Mouse (Mus musculus) embryonic facial prominence, embryonic 12.5 days (tissue): ENCODE data around the gene Banf1. TPM values are rescaled to one million over a fixed set of nuclear protein-coding genes. Genes with fewer than 3 reads are reported as not detected.

Experiments used
- polyA plus RNA-seq: library from polyadenylated mRNA; unstranded; fragments of >200 nt; fragmentation: Nextera tagmentation; extraction: Ambion mirVana; gene quantifications from 2 replicates; pipeline ENCODE4 v1.2.1, GENCODE M21; 2016

The Banf1 gene
- polyA plus RNA-seq, 1 experiment from 2014 or later: 384 TPM

Other genes starting within 250 kb of the Banf1 start
- 30.6 and 35.3 TPM in 2 replicates for gene Klc2, start 248.6 kb downstream of the Banf1 start, polyA plus RNA-seq
- gene Pacs1, start 94.0 kb downstream of the Banf1 start, polyA plus RNA-seq: 31.3 and 32.2 TPM in 2 replicates
- gene Sf3b2, start 71.7 kb downstream of the Banf1 start, polyA plus RNA-seq: 386 and 406 TPM in 2 replicates
- 8.1 and 8.5 TPM in 2 replicates for gene Gal3st3, start 68.8 kb downstream of the Banf1 start, polyA plus RNA-seq
- gene Catsper1, start 31.4 kb downstream of the Banf1 start, polyA plus RNA-seq: not detected in 2 replicates
- gene Cst6, start 17.6 kb downstream of the Banf1 start, polyA plus RNA-seq: 0.52 and 1.3 TPM in 2 replicates
- 63.5 and 66.8 TPM in 2 replicates for gene Eif1ad, start 427 bp downstream of the Banf1 start, polyA plus RNA-seq
- gene Sart1, start 21.5 kb upstream of the Banf1 start, polyA plus RNA-seq: 98.9 and 107 TPM in 2 replicates
- 0.45 and 0.55 TPM in 2 replicates for gene Tsga10ip, start 35.4 kb upstream of the Banf1 start, polyA plus RNA-seq
- gene Drap1, start 57.8 kb upstream of the Banf1 start, polyA plus RNA-seq: 303 and 323 TPM in 2 replicates
- 67.2 and 67.9 TPM in 2 replicates for gene AI837181, start 58.0 kb upstream of the Banf1 start, polyA plus RNA-seq
- not detected in 2 replicates for gene Fosl1, start 80.4 kb upstream of the Banf1 start, polyA plus RNA-seq
- 10.8 and 11.0 TPM in 2 replicates for gene Ccdc85b, start 90.7 kb upstream of the Banf1 start, polyA plus RNA-seq
- 146 and 150 TPM in 2 replicates for gene Fibp, start 93.4 kb upstream of the Banf1 start, polyA plus RNA-seq
- 1.9 and 2.1 TPM in 2 replicates for gene Ctsw, start 101.3 kb upstream of the Banf1 start, polyA plus RNA-seq
- gene Efemp2, start 106.8 kb upstream of the Banf1 start, polyA plus RNA-seq: 145 TPM in 2 replicates
- 44.1 and 46.6 TPM in 2 replicates for gene Mus81, start 121.2 kb upstream of the Banf1 start, polyA plus RNA-seq
- gene Cfl1, start 123.3 kb upstream of the Banf1 start, polyA plus RNA-seq: 2,582 and 2,586 TPM in 2 replicates
- gene 1700020D05Rik, start 136.6 kb upstream of the Banf1 start, polyA plus RNA-seq: 0.15 TPM in 1 of 2 replicates, not detected in the other
- gene Snx32, start 143.4 kb upstream of the Banf1 start, polyA plus RNA-seq: 11.9 and 15.2 TPM in 2 replicates
- 1.3 and 1.6 TPM in 2 replicates for gene Ovol1, start 193.5 kb upstream of the Banf1 start, polyA plus RNA-seq
- 2.8 and 3.2 TPM in 2 replicates for gene Ap5b1, start 200.9 kb upstream of the Banf1 start, polyA plus RNA-seq
- 148 and 158 TPM in 2 replicates for gene Rnaseh2c, start 234.7 kb upstream of the Banf1 start, polyA plus RNA-seq
- 61.3 and 63.7 TPM in 2 replicates for gene Kat5, start 243.1 kb upstream of the Banf1 start, polyA plus RNA-seq